Mouse (Mus musculus) ovary, adult 18-20 months (tissue): ENCODE data around the gene Timm17a.

Source experiments
- DNase-seq: peaks from one replicate; pipeline ENCODE4 v3.0.0; 2022; ENCODE audit warnings: low spot score, mixed read lengths

Gene Timm17a

DNA sequence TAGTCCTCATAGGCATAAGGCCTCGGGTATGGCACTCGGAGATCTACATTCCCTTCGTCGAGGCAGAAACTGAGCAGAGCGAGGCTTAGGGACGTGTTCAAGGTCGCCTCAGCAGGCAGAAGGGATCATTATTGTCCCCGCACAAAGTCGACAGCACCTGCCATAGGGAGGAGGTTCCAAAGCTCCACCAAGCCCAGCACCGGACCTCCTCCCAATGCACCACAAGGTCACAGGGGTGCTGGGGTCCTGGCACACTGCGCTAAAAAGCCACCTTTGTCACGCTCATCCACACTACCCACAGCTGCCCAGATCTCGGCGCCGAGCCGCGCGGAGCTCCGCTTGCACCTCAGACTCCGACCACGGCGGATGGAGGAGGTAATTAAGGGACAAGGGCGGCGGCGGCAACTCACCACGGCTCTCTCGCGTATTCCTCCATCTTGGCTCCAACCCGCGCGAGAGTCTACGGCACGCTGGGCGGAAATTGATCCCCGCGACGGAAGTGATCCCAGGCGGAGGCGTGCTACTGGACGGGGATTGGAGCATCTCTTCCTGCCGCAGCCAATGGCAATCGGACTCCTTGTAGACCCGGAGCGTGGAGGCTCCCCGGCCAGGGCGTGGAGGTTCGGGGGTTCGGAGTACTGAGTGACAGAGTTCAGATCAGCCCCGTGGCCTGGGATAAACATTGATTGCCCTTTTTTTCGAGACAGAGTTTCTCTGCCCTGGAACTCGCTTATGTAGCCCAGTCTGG is at the start of gene Timm17a:
Gene Timm17a (minus strand): TSS at position 495 of the 748 bp plus-strand sequence.
- peak; percentile 87 for DNase-seq

DNA sequence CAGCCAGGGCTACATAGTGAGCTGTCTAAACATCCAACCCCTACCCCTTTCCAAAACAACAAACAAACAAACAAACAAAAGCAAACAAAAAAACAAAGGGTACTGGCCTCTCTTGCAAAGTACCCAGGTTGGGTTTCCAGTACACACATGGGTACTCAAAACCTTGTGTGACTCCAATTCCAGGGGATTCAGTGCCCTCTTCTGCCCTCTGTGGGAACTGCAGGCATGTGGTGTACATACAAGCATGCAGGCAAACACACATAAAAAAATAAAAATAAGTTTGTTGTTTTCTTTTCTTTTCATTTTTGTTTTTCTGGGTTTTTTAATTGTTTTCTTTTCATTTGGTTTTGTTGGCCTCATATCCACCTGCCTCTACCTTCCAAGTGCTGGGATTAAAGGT is 48.5 kb upstream of the Timm17a start:
- DNase-seq = no peak

DNA sequence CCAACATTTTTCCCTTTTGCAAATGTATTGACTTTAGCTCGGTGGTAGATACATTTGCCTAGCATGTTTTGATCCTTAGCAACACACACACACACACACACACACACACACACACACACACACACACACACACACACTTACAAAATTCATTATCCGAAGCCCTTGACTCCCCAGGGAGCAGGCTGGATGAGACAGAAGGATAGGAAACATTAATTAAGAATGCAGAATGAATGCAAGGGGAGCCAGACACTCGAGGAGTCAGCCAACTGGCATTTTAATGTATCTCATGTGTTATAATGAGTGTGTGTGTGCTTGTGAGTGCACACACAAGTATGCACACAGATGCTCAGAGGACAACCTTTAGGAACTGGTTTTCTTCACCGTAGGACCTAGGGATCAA is 47.9 kb upstream of the Timm17a start:
- DNase-seq = no peak

DNA sequence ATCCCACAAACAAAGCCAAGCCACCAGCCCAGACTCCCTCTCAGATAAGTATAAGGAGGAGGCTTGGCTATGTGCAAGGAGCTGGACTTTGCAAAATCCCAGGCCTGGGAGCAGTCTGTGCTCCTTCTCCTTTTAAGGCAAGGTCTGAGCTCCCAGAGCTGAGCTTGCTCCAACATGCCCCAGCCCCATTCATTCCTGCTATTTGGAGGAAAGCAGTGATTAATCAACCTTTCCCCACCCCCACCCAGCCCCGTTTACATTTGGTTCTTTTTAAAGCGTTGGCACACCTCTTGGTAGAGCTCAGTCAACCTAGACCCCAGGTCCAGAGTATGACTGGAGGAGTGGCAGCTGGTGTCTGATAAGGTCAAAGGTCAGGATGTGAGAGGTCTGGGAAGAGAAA is 45.5 kb upstream of the Timm17a start:
- DNase-seq = no peak

DNA sequence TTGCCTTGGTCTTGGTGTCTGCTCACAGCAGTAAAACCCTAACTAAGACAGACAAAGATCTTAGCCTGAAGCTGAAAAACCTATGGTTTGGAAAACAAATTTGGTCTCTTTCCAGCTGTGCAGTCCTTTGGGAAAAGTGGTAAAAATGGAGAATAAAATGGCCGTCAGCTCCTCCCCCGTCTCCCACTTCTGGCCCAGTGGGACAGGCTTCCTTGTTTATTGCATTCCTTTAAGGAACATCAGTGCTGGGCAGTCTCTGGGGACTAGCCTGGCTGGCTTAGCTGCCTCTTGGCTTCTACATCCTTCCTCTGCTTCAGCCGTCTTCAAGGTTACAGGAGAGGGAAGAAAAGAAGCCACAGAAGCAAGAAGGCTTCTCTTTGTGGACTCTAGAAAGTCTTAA is 38.4 kb upstream of the Timm17a start:
- DNase-seq = peak; percentile 28

DNA sequence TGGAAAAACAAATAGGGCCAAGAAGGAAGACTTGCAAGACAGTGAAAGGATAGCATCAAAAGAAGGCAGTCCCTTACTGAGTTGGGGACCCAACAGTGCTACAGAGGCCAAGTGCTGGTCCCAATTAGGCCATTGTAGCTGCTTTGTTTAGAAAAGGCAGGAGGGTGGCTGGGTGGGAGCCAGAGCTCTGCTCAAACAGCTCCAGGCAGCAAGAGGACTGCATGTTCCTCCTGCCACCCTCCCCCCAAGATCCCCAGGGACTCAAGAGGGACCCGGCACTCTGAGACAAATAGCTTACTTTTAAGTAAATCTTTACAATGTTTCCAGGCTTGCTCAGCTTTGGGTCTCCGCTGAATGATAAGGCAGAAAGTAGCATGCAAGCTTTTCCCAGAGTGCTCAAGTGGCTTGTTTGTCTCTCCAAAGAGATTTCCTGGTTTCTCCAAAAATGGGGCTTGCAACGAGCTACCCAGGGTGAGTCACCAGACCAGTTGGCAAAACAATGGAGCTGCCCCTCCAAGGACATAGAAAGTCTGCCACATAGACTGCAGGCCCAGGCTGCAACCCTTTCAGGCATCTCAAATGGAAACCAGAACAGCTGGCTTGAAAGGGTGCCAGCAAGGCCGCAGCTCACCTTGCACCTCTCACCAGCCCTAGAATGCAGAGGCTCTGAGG is 34.1 kb upstream of the Timm17a start:
- DNase-seq = peak; percentile 66

DNA sequence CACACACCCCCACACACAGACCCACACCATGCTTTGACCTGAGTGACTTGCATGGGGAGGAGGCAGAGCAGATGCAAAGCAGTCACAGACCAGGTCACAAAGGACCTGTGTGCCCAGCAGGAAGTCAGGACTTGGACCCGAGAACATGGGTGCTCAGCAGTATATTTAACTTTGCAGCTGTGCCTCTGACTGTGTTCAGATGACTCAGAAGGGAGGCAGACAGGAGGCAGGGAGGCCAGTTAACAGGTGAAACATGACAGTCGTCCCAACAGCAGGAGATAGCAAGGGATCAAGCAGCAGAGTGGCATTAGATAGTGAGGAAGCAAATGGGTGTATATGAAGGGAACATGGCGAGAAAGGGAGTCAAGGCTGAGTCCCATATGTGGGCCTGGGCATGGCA is 33.3 kb upstream of the Timm17a start:
- DNase-seq = no peak

DNA sequence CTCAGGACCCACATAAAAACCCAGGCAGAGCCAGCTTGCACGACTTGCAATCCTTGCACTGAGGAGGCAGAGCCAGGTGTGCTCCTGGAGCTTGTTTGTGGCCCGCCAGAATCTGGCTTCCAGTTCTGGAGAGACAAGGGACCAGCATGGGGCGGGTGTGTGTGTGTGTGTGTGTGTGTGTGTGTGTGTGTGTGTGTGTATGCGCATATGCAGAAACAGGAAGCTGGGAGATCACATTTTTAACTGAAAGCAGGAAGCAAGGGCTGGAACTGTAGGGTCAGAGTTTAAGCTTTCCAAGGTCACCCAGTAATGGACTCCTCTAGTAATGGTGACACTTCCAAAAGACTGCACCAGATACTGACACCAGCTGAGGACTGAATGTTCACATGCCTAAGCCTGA is 30.4 kb upstream of the Timm17a start:
- no peak for DNase-seq

DNA sequence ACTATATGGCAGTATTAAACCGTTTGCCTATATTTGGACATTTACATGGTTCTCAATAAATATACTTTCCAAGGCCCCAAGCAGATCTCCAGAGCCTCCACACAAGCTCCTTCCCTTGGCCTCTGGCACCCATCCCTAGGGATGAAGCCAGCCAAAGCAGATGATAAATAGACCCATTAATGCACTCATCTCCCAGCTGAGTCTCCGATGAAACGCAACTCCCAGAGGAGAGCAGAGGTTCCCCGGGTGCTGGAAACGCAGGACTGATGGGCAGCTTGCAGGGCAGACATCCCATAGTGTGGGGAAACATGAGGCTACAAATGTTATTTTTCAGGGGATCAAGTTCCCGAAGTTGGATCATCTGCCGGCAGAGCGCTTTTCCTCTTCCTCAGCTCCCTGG is 28.4 kb upstream of the Timm17a start:
- no peak for DNase-seq

DNA sequence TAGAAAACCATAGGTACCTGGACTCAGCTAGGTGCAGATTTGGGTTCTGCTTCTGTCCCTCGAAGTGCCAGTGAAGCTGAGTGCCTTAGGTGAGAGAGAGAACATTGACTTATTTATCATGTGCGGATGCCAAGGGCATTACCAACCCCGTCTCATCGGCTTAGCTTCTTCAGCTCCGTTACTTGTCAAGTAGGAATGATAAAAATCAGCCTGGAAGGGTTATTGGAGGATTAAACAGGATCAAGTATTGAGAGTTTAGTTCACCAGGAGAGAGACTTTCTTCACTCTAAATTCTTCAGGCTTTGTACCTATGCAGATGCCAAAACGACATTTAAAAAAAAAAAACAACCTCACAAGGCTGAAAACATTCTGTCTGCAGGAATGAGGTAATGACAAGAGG is 17.0 kb upstream of the Timm17a start:
- no peak for DNase-seq

DNA sequence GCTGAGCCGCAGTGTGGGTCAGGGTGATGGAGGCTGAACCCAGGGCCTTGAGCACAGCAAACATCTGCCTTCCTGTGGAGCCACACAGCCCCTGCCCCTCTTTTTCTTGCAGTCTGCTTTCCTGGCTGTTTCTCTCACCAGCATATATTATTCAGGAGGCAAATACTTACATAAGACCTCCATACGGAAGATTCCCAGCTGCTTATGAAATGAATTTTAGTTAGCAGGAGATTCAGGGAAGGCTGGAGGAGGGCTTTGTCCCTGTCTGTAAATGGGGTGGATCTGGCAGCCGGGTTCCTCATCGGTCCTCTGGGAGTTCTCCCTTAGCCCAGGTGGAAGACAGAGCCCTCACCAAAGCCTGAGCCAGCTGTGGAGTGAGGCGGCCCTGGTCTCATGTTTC is 14.8 kb upstream of the Timm17a start:
- no peak for DNase-seq

DNA sequence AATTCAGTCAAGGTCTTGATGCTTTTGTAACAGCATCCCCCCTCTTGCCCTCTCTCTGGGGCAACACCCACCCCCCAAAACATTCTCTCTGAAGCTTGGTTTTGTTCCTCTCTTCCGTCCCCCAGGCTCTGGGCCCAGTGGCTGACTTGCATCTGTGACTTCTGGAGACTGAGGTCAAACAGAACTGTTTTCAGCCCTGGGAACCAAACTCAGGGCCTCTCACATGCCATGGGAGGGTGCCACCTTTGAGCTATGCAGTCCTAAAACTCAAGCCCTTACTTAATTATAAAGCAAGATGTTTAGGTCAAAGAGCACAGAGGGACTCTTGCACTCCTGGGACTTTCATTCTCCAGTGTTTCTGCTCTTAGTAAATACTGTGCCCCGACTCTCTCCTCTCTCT is 12.4 kb upstream of the Timm17a start:
- no peak for DNase-seq

DNA sequence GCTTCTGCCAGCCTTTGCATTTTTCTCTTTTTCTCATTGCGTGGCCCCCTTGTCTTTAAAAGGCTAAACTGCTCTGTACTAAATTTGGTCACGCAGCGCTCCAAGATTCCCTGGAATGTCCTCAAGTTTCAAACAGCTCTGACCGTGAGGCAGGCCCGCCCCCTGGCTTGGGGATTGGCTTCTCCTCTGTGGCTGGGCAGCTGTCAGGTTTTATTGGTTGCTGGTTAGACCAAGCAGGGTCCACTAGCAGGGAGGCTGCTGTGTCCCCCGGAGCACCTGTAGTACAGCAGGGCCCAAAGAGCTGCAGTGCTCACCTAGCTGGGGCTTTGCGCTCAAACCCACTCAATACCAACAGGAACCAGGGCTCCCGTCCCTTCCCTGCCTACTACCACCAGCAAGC is 11.0 kb upstream of the Timm17a start, which contains the start of gene Lmod1:
Gene Lmod1 (plus strand): TSS at position 237 of the 400 bp plus-strand sequence.
- DNase-seq = peak; percentile 27

DNA sequence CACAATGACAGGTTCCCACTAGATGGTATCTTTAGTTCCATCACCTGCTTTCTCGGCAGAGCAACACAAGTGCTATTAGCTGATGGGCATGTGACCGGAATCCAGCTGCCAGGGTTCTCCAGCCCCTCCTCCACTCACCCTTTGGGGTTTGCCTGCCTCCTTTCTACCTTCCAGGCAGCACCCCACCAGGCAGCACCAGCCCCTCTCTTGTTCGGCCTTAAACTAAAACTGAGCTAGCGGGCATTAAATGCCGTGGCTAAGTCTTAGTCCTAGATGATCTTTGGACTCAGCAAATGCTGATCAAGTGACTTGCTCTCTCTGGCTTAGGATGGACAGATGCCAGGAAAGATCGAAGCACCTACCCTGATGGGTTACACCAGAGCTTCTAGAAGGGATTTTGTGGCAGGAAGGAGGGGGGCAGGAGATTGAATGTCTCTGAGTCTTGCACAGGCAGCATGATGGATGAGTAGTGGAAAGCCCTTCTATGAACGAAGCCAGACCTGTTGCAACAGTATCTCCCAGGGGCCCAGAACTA is 9.9 kb upstream of the Timm17a start:
- DNase-seq = no peak

DNA sequence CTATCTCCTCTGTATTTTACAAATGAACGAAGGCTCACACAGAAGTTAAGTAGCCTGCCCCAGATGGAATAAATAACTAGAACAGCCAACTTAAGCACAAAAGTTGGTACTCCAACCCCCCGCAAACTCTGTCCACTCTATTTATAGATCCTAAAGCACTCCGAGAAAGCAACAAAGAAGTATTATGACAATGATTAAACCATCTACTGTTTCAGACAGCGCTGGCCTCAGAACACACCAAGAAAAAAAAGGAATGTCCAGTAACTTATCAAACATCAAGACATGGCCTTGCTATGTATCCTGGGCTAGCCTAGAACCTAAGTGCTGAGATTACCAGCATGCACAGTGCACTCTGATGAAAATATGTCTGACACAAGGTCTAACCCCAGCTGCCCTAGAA is 1.4 kb downstream of the Timm17a start:
- no peak for DNase-seq

DNA sequence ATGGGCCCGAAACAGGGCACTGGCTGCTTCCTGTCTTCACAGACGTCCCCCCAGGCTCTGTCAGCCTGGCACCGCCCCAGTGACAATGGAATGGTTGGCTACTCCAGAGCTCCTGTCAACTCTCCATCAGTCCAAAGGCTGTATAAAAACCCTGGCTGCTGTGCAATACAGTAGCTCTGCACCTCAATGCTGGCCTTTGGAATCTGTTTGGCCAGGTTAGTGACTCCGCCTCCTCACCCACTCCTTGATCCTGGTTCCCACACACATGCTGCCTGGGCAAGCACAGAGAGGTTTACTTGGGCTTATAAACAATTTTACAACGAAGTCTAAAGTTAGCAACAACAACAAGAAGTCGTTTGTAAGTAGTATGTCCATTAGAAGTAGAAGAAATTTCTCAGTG is 2.2 kb downstream of the Timm17a start:
- DNase-seq = no peak

DNA sequence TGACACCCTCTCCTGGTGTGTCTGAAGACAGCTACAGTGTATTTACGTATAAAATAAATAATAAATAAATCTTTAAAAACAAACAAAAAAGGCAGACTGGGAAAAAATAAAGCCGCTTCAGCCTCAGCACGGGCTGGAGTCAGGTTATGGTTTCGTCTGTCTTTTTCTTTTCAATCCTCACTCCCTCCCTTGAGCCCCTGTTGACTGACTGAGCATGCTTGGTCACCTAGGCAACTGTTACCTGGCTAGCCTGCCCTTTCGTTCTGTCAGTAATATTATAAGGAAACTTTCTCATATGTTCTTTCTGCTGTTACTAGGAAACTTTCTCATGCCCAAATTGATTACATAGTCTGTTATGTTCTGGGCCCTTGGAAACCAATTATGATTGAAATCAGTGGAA is 22.7 kb downstream of the Timm17a start:
- DNase-seq = no peak

DNA sequence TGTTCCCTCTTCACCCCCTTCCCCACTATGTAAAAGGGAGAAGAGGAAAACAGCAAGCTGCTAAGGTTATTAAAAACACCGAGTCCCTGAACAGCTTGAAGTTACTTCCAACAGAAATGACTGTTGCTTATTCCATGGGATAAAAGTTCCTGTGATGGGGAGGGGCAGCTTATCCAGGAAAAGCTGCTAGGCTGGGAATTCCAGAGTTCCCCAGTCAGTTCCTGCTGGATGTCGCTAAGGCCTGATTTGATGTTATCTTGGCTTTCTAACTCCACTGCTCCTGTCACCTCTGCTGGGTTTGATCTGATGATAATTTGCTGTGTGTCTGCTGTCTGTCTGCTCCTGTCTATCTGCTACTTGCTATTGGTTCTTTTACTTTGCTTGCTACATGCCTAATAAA is 27.3 kb downstream of the Timm17a start:
- no peak for DNase-seq

DNA sequence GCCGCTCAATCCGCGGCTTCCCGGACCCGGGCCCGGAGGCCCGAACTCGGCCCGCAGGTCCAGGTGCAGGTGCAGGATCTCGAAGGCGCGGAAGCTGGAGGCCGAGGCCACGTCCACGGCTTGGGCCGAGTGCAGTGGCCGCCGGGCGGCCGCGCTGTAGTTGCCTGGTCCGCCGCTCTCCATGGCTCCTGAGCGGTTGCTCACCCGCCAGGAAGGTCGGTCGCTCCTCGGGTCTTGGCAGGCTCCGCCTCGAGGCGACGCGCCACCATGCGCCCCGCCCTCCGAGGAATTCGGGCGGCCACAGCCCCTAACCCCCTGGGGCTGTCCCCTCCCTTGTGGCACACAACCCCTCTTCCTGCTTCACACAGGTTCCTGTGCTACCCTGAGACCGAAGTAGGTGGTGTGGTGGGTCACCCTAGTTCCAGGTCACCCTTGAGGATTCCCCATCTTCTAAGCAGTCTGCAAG is 29.7 kb downstream of the Timm17a start, which contains the start of gene Rnpep:
Gene Rnpep (minus strand): TSS at position 259 of the 466 bp plus-strand sequence.
- peak; percentile 51 for DNase-seq

DNA sequence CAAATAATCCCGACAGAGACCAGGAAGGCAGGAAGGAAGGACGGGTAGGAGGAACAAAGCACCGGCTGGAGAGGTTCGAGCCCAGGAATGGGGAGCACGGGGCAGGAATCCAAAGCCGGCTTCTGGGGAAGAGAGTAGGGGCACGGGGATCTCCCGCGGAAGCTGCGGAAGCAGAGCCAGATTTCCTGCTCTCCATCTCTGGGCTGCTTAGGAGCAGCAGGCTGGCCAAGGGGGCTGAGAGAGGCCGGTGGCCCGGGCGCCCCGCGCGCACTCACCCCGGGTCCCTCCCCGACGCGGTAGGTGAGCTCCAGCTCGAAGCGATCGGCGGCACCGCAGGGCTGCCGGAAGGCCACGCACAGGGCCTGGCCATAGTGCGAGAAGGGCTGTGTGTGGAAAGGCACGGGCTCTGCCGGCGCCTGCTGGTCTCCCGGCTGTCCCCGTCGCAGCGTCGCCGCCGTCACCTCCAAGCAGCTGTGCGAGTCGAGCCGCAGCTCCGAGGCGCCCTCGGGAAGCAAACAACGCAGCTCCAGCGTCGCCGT is 30.2 kb downstream of the Timm17a start:
- DNase-seq = no peak

DNA sequence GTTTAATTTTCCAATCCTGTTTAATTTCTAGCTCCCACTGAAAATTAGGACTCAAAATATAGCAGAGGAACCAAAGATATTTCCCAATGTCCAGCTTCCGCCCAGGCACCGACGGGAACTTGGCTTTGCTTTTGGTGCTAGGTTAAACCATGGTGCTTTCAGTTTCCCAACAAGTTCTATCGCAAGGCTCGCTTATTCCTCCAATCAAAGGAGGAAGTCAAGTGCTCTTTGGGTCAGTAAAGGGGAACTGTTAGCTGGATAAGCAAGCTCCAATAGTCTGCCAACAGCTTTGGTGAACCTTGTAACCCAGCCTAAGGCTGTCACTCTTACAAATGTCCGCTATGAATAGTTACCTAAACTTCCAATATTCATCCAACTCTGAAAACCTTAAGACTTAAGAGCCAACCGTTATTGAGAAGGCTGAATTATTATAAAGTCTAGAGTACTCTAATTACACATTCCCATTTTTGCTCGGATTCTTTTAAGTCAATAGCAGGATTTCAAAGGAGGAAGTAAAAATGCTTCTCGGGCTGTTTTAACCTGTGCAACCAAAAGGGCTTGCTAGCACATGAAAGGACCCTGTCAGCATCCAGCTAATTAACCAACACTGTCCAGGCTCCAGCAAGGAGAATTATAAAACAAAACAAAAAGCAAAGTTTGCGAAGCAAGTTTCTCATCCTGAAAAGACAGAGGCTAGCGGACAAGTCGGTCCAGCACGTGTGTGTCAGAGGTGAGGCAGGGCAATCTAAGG is 30.9 kb downstream of the Timm17a start:
- no peak for DNase-seq

DNA sequence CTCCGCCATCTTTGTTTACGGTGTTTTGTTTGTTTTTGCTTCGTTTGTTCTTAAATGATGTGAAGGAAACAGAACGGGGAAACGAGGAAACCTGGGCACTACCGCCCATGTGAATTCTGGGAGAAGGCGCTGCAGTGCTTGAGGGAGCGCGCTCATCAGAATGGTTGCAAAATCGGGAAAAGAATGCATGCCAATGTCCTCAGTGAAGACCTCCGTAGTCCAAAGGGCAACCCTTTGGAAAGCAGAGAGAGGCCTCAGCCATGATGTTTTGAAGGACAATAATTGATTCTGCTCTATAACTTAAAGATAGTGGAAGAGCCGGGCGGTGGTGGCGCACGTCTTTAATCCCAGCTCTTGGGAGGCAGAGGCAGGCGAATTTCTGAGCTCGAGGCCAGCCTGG is 31.7 kb downstream of the Timm17a start:
- DNase-seq = no peak
